Mouse (Mus musculus): ENCODE measurements around the gene Lsp1.

The Lsp1 gene

DNA sequence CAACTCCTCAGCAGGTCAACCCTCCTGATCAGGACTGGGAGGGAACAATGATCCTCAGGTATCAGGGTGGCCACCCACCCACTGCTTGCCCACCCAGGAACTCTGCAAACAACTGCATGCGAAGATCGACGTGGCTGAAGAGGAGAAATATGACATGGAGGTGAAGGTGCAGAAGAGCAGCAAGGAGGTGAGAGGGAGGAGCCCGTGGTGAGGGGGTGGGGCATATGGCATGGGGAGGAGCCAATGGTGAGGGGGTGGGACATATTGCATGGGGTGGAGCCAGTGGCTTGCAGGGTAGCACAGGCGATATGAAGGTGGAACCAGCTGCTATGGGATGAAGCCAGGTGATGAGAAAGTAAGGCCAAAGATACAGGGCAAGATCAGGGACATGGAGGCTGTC lies 17.1 kb upstream of the Lsp1 start:
- no peak for DNase-seq (ENCODE audit: inconsistent age in 2 of 2, low spot score in 1 of 2)

DNA sequence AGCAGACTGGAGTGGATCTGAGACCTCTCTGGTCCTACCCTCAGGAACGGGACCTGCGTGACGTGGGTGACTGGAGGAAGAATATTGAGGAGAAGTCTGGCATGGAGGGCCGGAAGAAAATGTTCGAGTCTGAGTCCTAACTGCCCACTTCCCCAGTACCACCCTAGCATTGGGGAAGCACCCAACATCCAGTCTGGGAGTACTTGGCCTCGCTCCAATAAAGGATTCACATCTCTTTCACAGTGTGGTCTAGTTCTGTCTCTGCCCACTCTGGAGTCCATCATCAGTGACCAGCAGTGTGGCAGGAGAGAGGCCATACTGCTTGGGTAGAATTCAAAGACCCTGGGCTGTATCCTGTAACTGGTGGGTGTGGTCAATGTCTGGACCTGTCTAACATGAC lies 16.4 kb upstream of the Lsp1 start:
- DNase-seq (ENCODE audit: inconsistent age in 2 of 2, low spot score in 1 of 2) = no peak

DNA sequence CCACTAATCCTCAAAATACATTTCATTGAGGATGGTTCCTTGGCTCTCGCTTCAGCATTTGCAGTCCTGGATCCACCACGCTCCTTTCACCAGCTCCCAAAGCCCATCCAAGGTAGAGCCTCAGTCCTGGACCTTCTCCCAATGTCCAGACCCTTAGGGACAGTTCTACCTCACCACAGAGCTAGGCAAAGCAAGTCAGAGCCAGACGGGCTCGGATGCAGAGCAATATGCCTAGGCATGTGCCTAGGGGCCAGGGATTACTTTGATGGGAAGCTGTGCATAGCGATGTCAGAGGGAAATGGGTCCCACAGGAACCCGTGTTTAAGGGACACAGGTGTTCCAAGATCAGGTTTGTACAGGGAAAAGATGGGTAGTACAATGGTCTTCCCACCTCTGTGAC lies 15.3 kb upstream of the Lsp1 start:
- no peak for DNase-seq (ENCODE audit: inconsistent age in 2 of 2, low spot score in 1 of 2)

DNA sequence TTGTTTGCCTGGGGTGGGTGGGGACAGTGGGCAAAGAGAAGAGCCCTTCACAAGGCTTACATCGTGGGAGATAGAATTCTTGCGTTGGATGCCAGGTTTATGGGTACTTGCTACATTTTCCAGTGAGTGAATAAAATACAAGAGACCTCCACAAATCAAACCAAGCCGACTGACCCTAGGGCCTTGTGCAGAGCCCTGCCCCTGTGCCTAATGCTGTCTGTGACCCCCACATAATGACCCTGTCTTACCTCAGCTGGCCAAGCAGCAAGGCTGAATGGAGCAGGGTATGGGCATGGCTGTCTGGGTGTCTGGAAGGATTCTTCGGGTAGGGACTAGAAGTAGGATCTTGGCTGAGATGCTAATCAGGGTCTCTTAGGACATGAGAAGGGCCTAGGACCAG lies 14.3 kb upstream of the Lsp1 start:
- no peak for DNase-seq (ENCODE audit: inconsistent age in 2 of 2, low spot score in 1 of 2)

DNA sequence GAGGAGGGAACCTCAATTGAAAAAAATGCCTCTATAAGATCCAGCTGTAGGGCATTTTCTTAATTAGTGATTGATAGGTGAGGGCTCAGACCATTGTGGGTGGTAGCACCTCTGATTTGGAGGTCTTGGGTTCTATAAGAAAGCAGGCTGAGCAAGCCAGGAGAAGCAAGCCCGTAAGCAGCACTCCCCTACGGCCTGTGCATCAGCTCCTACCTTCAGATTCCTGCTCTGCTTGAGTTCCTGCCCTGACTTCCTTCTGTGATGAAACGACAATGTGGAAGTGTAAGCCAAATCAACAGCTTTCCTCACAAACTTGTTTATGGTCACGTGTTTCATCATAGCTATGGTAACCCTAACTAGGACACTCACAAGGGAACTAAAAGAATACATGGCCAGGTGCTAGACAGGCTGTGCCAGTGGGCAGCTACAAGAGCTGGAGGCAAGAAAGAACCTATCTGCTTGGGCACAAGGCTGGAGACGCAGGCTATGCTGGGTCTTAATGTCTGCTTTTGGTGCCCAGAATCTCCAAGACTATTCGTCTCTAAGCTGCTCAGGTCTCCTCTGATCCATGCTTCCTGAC lies 11.5 kb upstream of the Lsp1 start:
- DNase-seq (ENCODE audit: inconsistent age in 2 of 2, low spot score in 1 of 2) = no peak

DNA sequence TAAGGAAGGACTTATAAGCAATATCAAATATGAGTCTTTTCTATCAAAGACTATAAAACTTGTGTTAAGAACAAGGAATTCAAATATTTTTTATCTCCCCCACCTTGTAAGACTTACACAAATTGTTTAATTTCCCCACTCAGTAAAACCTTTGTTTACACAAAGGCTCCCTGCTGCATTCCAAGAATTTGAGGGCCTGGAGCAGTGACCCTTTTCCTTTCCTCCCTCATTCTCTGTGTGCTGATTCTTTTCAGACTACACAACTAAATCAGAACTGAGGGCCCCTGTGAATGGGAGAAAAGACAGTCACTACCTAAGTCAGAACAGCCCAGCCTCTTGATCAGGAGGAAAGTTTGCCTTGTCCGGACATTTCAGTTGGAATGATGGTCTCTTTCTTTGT lies 5.9 kb upstream of the Lsp1 start:
- DNase-seq (ENCODE audit: inconsistent age in 2 of 2, low spot score in 1 of 2) = no peak

DNA sequence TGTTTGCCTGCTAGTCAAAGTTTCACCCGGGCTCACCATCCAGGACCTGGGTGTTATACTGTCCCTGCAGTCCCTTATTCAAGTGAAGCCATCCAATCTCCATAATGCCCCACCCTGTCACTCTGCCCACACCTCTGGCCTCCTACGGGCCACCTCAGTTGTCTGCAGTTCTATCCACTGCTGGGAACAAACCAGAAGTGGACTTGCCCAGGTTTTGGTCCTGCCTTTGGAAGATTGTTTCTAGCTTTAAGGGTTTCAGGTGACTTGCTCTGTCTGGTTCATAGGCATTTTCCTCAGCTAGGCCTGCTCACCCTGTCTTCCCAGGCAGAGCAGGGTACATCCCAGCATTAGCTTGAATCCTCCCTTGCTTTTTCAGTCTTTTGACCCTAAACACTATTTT lies 5.4 kb upstream of the Lsp1 start:
- no peak for DNase-seq (ENCODE audit: inconsistent age in 2 of 2, low spot score in 1 of 2)

DNA sequence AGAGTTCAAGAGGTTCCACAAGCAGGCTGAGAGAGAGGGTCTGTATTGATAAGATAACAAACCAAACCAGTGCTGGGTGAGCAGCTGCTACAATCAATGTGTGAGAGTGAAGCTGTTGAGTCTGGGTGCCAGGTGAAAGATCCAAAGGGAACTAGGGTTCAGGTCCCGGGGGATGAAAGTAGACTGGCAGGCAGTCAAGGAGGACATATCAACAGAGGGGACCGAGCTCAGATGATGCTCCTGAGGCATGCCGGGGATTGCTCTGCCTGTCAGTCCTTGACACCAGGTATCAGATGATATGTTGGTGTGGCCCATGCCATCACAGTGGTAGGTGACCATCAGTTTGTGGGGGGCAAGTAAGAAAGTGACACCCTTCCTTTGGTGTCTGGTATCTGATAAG lies 3.8 kb upstream of the Lsp1 start:
- DNase-seq (ENCODE audit: inconsistent age in 2 of 2, low spot score in 1 of 2) = no peak

DNA sequence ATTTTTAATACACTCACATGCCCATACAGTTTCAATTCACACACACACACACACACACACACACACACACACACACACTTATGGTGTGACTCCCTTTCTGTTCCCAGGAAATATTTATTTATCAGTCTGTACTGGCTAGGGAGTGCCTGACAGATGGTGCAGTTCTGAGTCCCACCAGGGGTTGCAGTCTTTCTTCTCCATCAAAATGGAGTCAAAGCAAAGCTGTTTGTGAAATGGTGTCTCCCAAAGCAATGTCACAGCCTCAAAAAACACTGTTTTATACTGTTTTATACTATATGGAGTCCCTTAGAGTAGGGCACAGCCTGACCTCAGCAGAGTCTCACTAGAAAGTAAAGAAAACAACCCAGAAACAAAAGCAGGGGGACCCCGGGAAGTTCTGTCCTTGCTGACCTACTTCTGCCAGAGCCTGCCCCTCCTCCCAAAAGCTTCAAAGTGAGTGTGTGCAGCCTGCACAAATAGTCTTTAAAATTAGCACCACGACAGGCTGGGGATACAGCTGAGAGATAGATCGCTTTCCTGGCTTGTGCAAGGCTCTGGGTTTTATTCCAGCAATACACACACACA lies 3.3 kb upstream of the Lsp1 start:
- DNase-seq (ENCODE audit: inconsistent age in 2 of 2, low spot score in 1 of 2) = no peak

DNA sequence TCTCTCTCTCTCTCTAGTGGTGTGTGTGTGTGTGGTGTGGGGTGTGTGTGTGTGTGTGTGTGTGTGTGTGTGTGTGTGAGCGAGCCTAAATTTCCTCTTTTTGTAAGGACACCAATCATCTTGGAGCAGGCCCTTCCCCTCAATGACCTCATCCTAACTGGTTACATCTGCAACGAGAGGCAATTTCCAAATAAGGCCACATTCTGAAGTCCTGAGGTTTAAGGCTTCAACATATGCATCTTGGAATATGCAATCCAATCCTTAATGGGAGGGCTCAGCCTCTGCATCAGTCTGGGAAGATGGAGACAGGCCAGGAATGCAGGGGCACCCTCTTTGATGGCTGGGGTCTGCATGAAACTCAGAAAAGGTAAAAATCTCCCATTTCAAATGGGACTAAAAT lies 2.6 kb upstream of the Lsp1 start:
- no peak for DNase-seq (ENCODE audit: inconsistent age in 2 of 2, low spot score in 1 of 2)

DNA sequence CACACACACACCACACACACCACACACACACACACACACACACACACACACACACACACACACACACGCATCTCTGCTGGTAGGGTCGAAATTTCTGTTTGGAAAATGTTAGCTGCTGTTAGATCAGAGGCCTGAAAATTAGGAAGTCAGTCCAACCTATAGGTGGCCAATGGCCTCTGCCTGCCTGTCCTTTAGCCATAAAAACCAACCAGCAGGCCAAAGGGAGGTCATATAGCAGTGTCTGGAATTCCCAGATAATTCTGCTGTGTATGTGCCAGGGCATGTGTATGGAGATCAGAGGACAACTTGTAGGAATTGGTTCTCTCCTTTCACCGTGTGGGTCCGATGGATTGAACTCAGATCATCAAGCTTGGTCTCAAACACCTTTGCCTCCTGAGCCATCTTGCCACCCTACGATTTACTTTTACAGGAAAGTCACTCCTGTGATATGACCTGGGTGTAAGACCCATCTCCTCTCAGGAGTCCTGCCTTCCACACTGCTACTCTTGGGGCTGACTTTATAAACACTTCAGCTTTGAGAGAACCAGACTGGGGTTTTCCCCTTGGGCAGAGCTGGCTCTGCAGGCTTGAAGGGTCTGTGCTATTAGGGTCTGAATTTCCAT lies 1.8 kb upstream of the Lsp1 start:
- DNase-seq (ENCODE audit: inconsistent age in 2 of 2, low spot score in 1 of 2) = no peak

DNA sequence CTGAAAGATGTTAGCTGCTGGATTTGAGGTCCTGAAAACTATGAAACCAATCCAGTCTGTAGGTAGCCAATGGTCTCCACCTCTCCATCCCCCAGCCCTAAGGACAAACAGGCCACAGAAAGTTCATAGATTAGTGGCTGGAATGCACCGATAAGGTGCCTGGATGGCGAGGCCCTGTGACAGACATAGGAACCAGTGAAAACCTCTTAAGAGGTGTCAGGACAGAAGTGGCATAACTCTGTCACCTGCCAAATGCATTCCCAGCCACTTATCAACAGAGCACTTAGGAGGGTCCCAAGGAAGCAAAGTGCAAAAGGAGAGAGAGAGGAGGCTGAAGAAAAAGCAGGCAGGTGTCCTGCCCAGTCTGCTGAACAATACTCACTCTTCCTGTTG lies 1.3 kb upstream of the Lsp1 start:
- no peak for DNase-seq (ENCODE audit: inconsistent age in 2 of 2, low spot score in 1 of 2)

DNA sequence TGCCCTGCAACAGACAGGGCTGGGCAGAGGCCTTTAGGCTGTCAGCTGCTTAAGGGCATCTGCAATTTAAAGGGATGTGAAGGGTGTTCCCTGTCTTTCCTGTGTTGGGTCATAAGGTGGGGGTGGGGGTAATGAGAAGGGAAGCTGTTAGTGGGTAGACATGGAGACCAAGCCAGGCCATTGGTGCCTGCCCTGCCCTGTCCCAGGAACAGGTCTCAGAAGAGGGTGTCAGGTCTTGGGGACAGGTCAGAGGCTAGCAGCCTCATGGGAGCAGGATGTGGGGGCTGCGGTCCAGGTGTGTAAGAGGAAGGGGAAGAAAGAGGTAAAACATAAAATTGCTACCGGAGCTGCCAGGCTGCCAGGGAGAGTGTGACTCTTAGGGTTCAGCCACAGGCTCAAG lies 837 bp downstream of the Lsp1 start:
- DNase-seq (ENCODE audit: inconsistent age in 2 of 2, low spot score in 1 of 2) = no peak

DNA sequence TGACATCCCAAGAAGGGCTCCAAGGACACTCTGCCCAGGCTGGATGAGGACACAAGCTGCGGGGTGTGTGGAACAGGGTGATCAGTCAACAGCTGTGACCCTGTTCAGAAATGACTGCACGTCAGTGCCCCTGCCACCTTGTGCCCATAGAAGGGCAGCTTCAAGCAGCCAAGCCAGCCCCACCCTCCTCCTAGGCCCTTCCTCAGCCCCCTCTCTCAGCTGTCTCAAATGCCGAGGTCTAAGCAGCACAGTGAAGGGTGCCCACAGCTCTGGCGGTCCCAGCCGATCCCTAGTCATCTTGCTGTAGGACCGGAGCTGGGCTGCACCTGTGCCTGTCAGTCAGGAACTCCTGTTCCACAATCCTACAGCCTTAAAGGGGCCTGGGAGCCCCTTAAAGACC lies 1.6 kb downstream of the Lsp1 start:
- DNase-seq (ENCODE audit: inconsistent age in 2 of 2, low spot score in 1 of 2) = no peak

DNA sequence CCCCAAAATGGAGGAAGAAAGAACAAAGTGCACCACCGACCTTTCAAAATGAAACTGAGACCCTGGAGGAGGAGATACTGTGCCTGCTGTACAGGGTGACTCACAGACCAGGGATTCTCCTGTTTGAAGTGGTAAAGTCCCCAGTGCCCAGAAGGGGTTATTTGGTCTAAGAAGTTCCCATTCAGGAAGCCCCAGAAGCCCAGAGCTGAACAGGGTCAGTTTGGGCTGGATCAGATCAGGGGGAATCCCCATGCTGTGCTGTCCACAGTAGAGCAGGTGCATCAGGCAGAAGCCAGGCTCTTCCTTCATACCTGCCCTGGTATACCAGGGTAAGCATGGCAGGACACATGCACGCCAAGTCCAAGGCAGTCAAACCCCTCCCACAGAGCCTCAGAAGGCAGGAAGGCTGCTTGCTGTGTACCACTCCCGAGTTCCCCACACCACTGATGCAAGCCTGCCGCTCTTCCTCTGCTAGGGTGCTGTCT lies 2.0 kb downstream of the Lsp1 start:
- DNase-seq (ENCODE audit: inconsistent age in 2 of 2, low spot score in 1 of 2) = no peak

DNA sequence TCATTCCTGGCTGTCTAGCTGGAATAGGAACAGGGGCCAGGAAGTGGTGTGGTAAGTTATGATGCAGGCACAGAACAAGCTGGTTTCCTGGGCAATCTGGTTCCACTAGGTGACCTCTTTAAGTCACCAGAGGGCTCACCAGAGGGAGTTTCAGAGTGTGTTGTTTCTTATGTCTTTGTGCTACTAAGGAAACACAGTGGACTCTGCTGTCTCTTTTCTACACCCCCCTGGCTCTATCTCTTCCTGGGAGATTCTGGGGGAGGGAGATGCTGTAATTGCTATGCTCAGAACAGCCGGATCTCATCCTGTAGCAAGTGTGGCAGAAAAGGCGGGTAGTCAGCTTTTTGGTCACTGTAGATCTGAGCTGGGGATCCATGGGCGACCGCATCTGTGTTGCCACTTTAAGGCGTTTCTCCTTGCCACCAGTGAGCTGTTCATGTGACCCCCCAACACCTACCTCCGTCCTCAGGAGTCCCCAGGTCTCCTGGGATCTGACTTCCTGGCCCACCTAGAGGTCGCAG lies 9.6 kb downstream of the Lsp1 start:
- DNase-seq (ENCODE audit: inconsistent age in 2 of 2, low spot score in 1 of 2) = no peak

DNA sequence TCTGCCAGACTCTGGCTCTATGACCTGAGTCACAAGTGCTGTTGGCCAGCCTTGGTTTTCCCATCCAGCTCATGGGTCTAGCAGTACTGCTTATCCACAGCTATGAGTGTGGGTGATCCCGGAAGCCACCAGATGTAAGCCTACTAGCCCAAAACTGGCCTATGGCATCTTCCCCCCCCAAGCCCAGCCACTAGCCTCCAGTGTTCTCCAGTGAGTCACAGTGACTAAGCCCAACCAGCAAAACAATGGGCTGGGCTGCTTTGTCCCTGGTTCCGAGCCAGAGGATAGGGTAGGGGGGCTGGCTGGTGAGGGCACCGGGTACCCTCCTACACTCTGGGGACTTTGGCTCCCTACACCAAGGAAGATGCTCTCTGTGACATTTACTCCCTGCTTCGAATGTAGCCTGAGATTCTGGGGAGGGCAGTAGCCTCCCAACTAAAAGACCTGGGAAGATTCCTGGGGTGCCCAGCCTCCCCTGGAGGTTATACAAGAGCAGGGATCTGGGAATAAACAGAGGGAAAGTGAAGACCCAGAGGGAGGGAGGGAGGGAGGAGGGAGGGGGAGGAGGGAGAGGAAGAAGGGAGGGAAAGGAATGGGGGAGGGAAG lies 10.3 kb downstream of the Lsp1 start:
- DNase-seq (ENCODE audit: inconsistent age in 2 of 2, low spot score in 1 of 2) = peak; percentile 31 to 60

DNA sequence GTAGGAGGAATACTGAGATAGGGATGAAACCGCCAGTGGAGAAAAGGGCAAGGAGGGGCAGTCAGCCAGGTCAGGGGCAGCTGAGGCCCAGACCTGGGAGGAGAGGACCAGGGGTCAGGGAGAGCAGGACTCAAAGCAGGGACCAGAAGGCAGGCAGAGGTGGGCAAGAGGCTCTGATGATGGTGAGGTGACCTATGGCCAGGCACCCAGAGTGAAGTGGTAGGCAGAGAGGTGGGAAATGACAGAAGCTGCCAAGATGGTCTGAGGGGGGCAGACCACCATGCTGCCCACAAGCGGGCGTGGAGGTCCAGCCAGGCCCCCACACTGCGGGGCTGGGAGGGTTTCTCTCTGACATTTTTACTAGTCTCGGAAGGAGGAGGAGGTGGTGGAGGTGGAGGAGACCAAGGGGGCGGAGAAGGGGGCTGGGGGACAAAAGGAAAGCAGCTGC lies 10.8 kb downstream of the Lsp1 start:
- no peak for DNase-seq (ENCODE audit: inconsistent age in 2 of 2, low spot score in 1 of 2)

DNA sequence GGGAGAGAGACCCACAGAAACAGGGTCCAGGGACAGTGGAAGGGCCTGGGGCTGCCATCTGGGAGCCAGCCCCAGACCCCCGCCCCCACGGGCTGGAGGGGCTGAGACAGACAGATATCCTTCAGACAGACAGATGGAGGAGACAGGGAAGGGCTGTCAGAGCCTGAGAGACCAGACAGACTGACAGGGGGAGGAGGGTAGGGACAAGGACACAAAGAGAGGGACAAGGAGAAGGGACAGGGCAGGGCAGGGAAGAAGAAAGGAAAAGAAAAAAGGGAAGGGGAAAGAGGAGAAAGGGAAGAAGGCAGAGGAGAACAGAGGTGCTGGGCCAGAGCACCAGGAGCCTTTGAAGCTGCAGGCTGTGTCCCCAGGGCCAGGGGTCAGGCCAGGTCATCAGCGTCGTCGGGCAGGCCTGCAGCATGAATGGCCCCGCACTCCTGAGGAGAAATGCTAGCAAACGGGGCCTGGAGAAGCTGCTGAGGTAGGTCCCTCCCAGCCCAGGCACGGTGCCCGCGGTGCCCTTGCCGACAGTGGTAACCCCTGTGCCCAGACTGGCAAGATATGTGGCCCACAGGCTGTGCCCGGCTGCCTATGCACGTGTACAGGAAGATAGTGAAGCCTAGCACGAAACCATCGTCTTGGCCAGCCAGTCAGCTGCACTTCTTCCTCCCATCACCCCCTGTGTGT lies 11.4 kb downstream of the Lsp1 start:
- DNase-seq (ENCODE audit: inconsistent age in 2 of 2, low spot score in 1 of 2) = peak in 1 of 2 experiments; percentile 57

DNA sequence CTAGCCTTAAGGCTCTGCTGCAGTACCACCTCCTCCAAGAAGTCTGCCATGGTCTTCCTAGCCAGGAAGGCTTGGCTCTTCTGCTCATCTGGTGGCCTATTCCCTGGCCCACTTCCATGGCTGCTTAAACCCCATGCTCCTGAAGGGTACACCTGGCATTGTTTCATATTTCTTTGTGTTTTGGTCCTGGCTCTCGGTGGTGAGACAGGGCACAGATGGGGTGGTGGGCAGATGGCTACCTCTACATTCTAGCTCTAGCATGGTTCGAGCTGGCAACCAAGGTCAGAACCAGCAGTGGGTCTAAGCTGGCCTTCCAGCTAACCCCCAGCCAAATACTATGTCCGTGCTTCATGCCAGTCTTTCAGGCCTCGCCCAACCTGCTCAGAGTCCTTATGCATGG lies 12.3 kb downstream of the Lsp1 start:
- no peak for DNase-seq (ENCODE audit: inconsistent age in 2 of 2, low spot score in 1 of 2)

DNA sequence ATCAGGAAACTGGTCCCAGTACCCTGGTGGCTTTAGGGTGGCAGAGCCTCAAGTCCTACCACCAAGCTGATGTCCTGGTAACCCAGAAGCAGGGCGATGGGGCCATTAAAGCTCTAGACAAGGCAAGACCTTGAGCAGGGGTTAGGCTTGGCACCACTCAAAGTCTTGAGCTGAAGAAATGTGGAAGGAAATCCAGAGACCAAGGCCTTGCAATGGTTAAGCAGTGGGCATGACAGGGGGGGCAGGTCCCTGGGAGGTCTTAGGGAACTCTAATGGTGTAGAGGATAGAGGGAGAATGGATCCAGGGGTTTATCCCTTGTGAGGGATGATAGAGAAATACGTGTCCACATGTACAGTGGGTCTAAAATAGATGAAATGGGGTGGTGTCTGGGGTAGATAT lies 12.9 kb downstream of the Lsp1 start:
- no peak for DNase-seq (ENCODE audit: inconsistent age in 2 of 2, low spot score in 1 of 2)

DNA sequence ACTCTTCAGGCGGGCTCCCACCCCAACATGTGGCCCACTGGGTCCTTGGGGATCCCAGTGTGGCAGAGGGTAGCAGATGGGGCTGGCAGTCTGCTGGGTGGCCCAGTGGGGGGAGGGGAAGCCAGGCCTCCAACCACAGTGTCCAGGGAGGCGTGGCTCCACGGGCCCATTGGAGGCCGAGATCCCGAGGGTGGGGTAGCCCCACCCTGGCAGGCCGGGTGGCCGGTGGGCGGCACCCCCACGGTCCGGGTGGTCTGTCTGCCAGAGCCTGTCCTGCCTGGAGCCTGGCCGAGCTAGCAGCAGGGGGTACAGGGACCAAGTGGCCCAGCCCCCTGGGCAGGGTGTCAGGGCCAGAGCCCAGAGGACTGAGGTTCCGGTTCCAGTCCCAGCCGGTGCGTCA lies 14.2 kb downstream of the Lsp1 start:
- no peak for DNase-seq (ENCODE audit: inconsistent age in 2 of 2, low spot score in 1 of 2)

All from adrenal gland, adult (tissue).